Mouse (Mus musculus) kidney, postnatal 36 days (tissue): ENCODE measurements around the gene Vcam1.

ENCODE experiments used
- DNase-seq, 2 experiments: peaks; one replicate each; pipeline ENCODE4 v3.0.0; 2021 to 2022; ENCODE audit warnings: mixed read lengths in 2 of 2

Gene Vcam1

DNA sequence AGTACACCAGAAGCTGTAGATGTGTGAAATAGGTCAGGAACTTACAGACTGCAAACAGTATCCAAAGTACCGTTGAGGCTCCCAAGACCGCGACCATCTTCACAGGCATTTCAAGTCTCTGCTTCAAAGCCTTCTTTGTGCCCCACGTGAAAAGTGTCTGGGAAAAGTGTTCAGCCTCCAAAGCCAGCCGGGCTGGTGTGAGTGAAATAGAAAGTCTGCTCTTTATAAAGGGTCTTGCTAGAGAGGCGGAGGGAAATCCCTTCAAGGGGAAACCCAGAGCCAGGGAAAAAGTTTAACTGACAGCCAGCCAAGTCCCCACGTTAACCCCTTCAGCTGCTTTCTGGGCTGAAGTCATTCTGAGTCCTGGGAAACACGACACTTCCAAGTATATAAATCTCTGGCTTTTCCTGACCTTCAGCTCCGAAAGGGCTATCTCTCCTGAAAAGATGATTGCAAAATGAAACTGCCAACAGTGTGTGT, at the start of gene Vcam1:
TSS of gene Vcam1 (minus strand) at position 430 of the 480 bp plus-strand sequence.
- DNase-seq: peak; percentile 42 to 52

DNA sequence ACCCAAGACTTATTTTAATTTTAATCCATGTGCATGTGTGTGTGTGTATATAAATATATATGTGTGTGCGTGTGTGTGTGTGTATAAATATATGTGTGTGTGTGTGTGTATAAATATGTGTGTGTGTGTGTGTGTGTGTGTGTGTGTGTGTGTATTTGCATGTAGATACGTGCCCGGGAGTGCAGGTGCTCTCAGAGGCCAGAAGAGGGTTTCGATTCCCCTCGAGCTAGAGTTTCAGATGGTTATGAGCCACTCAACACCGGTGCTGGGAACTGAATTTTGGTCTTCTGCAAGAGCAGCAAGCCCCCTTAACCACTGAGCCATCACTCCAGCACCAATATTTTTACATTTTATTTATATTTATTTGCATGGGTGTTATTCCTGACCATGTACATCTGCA, 45.6 kb upstream of the Vcam1 start:
- no peak for DNase-seq

DNA sequence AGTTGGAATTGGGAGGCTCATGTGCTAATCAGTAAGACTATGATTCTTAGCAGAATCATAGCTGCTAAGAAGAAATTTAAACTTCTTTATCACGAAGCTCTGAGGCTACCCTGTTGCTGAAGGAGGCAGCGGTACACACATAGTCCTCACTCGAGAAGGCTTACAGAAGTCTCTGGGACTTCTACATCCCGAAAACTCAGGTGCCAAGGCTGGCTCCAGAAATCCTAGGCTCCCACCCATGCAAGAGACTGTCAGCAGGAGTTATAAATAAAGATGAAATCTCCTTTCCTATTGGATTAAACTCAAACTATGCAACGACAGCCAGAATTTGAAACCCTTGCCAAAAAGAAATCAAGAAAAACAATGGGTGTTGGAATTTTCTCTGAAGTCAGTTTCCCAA, 42.0 kb upstream of the Vcam1 start:
- DNase-seq: peak; percentile 32 to 33

DNA sequence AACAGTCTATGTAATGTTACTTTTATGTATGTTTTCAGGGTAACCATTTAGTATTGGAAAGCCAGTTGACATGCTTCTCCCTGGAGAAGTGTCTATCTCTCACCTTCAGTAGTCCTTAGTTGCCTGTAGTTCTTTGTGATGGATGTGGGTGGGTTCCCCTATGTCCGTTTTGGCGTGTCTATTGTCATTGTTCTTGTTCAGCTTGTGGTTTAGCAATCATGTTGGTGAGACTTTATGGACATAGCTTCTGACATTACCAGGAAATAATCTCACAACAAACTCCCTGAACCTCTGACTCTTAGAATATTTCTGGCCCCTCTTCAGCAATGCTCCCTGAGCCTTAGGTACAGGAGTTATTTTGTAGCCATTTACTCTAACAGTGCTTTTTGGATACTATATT, 38.6 kb upstream of the Vcam1 start:
- no peak for DNase-seq

DNA sequence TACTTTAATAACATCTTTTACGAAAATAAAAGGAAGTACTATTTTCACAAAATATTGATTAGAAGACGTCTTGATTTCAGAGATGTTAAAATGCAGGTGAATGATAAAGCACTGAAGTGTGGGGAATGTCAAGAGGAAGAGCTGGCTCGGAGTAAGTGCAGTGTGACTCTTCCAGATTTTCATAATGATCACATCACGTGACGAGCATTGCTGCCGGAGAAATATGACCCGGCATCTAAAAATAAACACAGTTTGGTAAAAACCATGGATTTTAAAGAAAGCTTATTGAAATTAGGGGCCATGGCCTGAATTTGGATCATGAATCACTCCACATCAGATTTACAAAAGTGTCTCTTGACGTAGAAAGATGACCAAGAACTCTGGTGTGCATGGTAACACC, 36.8 kb upstream of the Vcam1 start:
- no peak for DNase-seq

DNA sequence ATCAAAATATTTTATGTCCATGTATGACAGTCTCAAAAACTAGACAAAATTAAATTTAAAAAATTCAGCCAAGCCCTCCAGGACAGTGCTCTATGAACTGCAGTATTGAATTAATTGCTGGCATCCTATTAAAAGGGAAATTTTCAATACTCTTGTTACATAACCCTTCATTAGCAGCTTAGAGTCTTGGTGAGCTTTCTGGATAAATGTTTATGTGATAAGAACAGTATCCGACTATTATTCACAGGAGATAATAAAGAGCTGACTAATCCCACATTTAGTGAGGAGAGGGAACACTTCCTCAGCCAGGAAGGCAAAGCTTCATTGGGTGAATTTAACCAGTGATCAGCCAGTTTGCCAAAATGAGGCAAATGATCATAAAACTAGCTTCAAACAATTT, 35.5 kb upstream of the Vcam1 start:
- no peak for DNase-seq

DNA sequence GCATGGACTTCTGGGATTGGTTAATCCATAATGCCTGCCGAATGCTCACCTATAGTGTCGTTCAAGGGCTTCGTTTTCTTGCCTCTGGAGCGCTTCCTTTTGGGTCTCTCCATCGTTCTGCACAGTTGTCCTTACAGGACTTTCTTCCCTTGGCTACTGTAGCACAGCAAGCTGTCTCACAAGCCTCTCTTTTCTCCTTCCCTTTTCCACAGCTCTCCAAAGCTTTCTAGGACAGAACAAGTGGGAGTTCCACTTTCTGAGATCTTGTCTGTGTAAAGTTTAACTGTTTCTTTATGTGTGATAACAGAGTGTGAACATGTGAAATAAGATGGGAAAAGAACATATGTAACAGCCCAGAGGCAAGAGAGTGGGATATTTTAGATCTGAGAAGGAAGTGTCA, 34.0 kb upstream of the Vcam1 start:
- no peak for DNase-seq

DNA sequence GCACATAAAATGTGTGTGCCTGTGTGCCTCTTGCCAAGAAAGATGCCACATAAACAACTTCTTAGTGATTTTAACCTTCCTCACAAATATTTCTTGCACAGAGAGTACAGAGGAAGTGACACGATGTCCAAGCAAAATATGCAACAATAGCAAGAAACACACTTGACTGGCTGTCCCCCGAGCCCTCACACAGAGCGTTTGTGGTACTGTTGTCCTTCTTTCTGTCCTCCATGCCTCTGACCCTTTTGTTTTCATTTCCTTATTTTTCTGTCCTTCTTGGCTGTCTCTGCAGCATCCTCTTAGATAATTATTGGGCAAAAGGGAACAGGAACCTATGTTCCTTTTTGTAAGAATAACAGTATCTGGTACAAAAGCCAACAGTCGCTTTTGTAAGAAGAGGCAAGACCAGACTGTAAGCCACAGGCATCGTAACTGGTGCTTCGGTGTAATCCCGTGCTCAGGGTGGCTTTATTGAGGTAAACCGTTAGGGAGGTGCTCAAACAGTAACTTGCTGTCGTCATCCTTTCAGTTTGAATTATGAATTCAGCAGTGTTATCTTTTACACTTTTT, 32.7 kb upstream of the Vcam1 start:
- peak in 1 of 2 experiments; percentile 31 for DNase-seq

DNA sequence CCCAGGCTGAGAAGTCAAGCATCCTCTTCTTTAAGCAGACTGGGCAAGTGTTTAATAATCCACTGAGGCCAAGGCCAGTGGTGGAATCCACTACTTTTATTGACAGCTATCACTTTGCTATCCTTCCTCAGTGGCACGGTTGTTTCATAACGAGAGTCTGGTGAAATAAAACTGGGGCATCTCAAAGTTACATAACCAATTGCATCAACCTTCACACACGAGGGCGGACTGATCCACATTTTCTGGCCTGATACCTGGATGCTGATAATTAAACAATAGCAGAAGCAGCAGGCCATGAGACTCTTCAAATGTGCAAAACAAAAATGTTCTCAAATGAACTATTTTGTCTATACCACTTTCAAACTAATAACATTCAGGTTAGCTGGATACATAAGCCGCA, 29.9 kb upstream of the Vcam1 start:
- no peak for DNase-seq

DNA sequence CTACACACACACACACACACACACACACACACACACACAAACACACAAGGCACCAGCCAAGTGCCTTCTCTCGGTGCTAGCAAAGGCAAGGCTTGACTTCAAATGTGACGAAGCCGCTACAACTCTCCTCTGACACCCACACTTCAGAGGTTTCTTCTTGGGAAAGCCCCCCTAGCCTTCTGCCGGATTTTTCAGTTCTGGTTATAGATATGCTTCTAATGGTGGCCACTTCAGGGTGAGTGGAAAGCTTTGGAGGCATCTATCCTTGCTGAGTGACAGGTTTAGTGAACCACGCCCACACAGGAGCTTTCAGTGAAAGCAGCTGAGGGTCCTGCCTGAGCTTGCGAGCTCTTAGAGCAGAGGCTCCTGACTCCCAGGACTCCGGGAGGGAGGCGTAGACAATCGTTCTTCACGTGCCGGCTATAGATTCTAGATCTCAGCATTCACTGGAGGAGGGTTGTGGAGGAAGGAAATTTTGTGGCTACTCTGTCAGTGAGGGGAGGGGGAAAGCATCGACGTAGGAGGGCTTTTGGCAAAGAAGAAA, 28.0 kb upstream of the Vcam1 start:
- DNase-seq: no peak

DNA sequence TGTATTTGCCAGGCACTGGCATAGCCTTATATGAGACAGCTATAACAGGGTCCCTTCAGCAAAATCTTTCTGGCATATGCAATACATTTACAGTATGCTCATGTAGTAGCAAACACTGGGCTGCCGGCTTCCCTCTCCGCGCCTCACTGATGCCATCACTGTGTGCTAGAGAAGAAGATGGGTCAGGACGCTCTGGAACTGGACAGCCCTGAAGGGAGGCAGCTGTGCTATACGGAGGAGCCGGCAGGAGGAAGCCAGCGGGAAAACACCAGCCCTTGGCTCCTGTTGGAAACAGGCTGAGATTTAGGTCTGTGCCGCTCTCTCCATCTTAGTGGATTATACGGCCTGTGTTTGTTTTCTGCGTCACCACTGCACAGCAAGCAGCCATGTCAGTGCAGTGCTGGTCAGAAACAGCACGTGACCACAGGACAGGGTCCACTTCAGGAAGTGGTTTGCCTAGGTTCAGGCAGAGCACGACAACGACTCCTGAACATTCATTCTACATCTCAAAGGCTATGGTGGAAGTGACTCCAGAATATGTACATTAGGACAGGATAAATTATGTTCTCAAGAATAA, 20.7 kb upstream of the Vcam1 start:
- peak in 1 of 2 experiments; percentile 11 for DNase-seq

DNA sequence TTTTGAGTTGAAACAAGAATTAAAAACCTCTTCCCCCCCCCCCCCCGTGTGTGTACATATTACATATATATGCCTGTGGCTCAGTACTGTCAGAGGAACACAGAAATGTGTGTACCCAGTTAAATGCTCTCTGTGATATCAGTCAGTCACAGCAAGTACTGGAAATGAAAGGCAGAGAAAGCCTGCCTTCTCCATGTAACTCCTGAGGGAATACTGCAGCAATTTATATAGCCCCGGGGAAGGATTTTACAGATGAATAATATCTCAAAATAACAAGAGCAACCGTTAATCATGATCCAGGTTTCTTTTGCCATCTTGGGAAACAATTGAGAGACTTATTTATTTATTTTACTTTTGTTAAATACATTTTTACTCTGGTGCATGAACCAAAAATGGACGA, 19.6 kb upstream of the Vcam1 start:
- no peak for DNase-seq

DNA sequence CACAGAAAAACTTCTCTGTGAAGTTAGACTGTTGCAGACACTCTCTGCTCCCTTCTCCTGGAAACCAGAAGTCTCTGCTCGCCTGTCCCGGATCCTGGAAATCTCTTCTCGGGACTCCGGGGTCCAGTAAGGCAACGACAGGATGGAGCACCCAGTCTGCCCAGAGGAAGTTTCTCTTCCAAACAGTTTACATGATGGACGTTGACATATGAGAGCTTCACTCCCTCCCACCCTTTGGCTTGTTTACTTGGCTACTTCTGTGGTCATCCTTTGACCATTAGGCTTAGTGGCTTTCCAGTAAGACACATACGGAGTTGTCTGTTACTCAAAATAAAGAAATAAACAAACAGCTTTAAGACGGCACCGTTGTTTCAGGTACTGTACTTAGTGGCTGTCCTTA, 19.2 kb upstream of the Vcam1 start:
- DNase-seq: no peak

DNA sequence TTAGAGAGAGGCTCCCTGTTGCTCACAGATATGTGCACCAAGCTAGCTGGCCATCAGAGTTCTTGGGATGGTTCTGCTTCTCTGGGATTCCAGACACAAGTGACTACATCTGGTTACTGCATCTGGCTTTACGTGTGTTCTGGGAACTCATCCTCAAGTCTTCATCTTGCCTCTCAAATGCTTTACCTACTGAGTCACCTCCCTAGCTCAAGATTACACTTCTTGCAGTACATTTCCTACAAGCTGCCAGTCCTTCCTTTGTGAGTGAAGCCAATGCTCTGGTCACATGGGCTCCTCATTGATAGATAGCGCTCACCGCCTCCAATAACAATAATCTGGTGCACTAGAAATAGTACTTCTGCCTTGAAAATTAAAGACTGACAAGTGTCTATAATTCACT, 11.7 kb upstream of the Vcam1 start:
- no peak for DNase-seq

DNA sequence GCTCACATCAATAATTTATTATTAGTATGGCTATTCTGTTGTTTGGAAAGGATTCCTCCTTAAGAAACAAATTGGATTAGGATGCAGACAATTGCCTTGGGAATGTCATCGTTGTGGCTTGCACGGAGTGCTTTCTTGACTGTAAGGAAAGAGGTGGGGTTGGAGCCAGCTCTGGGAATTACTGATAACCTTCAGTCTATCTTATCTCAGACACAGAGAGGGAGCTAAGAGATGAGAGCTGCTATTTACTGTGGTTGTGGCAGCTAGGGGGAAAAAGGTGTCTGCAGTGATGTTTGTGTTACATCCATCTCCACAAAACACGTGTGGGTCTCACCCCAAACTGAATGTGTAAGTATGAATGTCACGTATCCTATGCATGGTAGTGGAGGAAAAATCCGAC, 9.5 kb upstream of the Vcam1 start:
- no peak for DNase-seq

DNA sequence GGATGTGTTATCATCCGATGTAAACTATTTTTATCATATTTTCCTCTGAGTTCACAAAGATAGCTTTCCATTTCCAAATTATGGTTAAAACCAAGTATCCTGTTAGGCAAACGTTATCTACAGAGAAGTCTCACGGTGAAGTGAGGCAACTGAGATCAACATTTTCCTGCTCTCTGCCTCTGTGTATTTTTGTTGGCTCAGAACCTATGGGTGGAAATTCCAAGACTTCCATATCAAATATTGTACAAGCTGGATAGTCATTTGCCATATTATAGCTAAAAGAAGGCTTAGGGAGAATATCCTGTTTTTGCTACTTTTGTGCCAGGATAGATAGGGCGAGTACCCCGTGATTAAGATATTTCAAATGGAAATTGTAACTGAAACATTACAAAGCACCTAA, 8.6 kb upstream of the Vcam1 start:
- DNase-seq: no peak

DNA sequence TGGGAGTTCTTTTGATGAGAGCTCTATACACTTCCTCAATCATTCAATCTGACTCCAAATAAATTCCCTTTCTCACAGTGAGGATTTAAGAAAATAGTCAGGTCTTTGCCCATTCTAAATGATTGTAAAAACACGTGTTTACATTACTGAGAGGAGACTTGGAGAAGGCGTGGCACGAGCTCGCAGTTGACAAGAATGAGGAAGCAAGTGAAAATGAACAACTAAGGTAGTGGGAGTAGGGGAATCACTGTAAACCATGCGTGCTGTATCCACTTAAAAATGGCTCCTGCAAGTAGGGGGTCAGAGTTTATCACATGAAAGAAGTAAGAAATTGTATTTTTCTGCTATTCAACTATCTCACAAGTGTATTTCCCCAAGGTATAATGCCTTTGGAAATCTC, 3.9 kb upstream of the Vcam1 start:
- no peak for DNase-seq

DNA sequence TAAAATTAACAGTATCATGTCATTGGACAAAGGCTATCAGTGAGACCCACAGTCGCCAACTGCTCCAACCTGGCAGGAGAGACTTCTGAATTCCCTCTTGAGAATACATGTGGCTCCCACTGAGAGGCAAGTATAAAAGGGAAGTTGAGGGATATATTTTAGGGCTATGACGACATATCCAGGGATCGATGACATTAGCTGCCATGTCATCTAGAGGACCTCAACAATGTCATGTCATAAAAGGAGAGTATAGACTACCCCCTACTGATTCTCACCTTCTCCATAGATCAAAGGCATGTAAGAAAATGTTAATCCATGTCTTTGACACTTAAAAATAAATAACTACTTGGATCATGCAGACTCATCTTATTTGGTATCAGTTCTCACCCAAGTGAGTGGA, 1.2 kb upstream of the Vcam1 start:
- no peak for DNase-seq

DNA sequence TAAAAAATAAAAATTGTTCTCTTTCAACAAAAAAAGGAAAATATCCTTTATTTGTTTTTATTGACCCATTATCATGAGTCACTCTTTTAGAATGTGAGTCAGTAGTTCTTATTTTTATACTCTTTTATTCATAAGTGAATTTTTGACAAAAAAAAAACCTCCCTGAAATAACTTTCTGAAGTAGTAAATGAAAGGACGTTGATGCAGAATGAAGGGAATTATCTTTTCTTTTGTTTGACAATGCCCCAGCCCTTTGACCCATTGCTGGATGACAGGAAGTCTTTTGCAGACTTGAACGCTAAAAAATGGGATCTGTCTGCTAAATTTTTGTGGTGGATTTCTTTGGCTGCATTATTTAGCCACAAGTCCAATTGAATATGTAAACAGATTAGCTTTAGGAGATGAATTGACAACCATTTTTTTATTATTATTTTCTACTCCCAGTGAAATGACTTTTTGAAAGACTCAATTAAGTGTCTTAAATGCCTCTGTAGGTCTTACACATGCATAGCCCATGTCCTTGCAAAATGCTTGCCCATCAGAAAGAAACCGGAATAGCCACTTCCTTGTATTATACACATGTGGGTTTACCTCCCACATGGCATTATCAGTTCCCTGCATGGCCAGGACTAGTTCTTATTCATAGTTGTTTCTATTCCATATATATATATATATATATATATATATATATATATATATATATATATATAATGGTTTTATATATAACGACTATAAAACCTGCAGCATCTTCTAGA, 530 bp upstream of the Vcam1 start:
- DNase-seq: no peak

DNA sequence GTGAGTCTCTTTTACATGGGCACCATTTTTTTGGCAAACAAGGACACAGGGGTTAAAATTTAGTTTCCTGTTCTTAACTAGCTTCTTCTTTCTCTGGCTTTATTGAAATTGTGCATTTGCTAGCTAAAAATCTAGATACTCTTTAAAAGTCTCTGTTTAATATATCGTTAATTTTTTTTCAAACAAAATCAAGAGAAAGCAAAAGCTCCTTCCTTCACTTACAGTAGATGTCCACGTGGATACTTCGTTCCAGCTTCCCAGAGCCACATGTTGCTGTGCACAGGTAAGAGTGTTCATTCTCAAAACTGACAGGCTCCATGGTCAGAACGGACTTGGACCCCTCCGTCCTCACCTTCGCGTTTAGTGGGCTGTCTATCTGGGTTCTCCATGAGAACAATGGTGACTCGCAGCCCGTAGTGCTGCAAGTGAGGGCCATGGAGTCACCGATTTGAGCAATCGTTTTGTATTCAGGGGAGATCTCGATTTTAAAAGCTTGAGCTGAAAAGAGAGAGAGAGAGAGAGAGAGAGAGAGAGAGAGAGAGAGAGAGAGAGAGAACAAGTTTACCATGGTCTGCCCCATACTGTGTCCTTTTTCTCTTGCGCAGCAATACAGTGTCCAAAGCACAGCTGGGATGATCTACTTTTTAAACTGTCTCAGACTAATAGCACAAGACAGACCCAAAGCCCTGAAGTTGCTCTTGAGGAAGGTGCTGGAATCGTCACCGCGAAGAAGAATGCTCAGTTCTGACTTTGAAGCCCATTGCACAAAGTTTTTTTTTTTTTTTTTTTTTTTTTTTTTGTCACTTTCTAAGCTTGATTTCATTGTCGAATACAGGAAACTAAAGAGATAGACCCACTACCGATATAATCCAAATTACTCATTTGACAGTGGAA, 930 bp downstream of the Vcam1 start:
- DNase-seq: no peak

DNA sequence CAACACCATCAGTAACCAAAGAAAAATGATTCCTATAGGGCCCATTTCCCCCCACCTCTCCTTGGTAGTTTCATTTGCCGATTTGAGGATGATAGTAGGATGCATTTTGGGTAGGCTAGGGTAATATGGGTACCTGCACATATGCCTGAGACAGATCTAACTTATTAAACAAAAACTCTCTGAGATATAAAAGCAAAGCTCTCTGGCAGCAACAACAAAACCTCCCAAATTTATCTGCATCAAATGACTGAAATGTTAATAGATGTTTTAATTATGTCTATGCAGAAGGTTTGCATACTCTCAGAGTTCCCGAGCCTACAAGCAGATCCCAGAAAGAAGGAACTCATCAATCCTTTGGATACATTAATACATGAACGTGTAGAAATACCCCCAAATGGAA, 1.7 kb downstream of the Vcam1 start:
- no peak for DNase-seq

DNA sequence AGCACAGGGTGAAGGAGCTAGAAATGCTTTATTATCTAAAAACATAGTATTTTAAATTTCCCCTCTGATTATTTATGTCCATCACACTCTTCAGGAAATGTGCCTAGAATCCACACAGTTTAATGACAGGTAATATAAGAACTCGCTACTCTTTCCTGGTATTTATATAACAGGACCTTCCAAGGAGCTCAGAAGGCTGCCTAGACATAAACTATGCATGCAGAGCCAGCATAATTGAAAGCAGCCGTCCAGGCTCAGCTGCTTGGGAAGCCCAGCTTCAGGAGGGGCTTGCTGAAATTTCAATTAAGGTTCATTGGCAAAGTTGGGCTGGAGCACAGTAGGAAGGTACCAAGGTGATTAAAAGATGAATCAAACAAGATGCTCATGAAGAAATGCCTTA, 2.2 kb downstream of the Vcam1 start:
- DNase-seq: no peak
